Mouse (Mus musculus) gastrocnemius, postnatal 4 days (tissue): ENCODE data around the gene Nol10. TPM values are rescaled to one million over a fixed set of nuclear protein-coding genes. Genes with fewer than 3 reads are reported as not detected.

Experiments
- DNase-seq, 2 experiments: peaks; one replicate each; pipeline ENCODE4 v3.0.0; 2021 to 2022; ENCODE audit warnings: low spot score in 2 of 2, mixed read lengths in 2 of 2
- total RNA-seq, 2 experiments: library from RNA; stranded (reverse); gene quantifications; 2 replicates each; pipeline ENCODE4 v1.2.3; 2021

The Nol10 gene
- total RNA-seq, 2 experiments from 2014 or later, result 10.1 to 11.2 TPM

DNA sequence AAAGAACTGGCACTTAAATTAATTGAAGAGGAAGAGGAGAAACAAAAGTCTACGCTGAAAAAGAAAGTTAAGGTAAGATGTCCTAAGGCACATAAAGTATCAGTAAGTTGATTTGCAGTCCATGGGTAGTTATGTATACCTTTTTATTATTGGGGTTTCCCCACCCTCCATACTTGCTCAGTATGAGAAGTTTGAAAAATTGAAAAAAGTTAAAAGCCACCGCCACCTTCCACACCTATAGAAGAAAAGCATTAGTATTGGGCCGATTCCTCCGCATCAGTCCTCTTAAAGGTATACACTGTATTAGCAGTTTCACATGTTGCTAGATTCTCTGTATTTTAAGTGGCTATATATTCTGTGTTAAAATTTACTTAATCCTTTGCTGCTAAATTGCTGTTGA, 58.6 kb downstream of the Nol10 start:
- no peak for DNase-seq

GRCm38 (mm10) chr12:17408312-17408711, 60.1 kb downstream of the Nol10 start:
- no peak for DNase-seq

DNA sequence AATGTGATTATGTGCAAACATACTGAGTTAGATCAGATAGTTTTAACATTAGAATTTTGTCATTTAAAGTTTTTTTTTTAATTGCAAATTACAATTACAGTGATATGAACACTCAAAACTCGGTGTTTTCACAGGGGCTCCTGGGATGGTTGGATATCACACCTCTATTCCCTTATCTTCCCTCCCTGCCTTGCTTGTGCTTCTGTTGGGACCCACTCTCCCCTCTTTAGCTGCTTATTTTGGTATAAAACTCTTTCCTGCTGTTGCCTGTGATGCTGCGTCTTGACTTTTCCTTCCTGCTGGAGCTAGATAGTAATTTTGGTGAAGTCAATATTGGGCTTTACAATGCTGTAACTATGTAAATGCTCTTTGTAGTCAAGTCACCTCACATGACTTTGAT, 63.0 kb downstream of the Nol10 start:
- no peak for DNase-seq

- no peak for DNase-seq
Observed at GRCm38 (mm10) chr12:17411797-17412526, 63.7 kb downstream of the Nol10 start.

GRCm38 (mm10) chr12:17414734-17415133, 66.5 kb downstream of the Nol10 start:
- DNase-seq, result no peak

GRCm38 (mm10) chr12:17420168-17420810, 72.0 kb downstream of the Nol10 start:
- no peak for DNase-seq

DNA sequence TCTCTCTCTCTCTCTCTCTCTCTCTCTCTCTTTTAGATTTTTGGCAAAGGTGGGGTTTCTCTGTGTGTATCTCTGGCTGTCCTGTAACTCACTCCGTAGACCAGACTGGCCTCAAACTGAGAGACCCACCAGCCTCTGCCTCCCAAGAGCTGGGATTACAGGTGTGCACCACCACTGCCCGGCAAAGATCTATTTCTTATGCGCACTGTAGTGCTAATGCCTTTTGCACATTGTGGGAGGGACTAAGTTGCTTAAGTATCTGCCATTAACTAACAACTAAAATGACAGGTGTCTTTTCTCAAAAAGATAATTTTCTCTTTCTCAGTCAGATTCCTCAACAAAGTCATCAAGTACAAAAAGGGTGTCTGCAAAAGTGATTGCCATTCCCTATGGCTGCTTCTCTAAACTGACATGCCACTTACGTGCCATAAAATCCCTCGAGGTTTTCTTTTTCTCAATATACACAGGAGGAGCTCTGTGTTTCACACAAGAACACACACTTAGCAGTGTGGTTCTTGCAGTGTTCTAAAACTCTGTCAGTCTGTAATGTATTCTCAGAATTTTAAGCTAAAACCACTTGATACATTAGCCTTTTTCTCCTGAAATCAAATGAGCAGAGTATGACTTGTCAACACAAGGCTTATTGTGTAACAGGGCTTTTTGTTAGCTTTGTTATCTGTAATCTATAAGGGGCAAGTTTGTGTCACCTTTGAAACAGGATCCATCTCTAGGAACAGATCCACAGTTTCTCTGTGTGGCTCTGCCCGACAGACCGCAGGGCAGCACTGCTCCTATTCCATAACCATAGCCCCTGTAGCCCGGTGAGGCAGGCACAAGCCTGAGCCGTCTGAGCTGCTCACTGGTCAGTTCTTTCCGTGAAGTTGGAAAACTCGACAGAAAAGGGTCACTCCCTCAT, 77.3 kb downstream of the Nol10 start:
- no peak for DNase-seq

DNA sequence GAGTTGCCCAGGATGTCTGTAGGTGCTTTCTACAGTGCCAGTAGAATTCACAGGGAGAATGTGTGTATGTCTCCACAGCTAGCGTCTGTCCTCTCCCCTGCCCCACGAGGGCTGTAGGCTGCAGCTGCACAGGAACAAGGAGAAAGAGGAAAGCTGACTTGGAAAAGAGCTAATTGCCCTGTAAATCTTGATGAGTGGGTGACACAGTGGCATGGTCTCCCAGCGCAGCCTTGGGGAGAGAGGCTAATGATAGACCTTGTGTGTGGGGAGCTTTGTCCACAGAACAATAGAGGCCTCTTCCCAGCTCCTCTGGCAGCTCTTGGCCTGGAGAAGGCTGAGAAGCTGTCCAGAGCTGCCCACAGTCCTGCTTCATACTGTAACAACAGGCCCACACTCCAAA, 78.5 kb downstream of the Nol10 start:
- DNase-seq, result no peak

GRCm38 (mm10) chr12:17430578-17430977, 82.3 kb downstream of the Nol10 start:
- no peak for DNase-seq

DNA sequence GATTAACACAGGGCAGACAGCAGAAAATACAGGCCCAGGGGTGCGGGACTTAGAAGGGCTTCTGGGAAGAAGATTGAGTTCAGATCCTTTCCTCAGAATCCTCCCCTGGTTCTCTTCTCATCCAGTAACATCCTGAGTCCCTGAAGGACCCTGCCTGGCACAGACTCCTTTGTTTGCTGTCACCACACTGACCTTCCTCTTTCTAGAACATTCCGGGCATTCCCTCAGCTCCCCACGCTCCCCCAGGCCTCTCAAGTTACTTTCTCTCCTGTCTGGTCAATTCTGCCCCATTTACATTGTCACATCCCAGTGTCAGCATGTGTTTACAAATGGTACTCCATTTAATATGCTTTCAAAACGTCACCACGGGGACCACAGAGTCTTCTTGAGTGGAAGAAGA, 82.9 kb downstream of the Nol10 start:
- no peak for DNase-seq

- no peak for DNase-seq
Observed at GRCm38 (mm10) chr12:17431812-17432332, 83.6 kb downstream of the Nol10 start.

- no peak for DNase-seq
Observed at GRCm38 (mm10) chr12:17433712-17434111, 85.5 kb downstream of the Nol10 start.

GRCm38 (mm10) chr12:17436471-17436870, 88.2 kb downstream of the Nol10 start:
- DNase-seq, result no peak

DNA sequence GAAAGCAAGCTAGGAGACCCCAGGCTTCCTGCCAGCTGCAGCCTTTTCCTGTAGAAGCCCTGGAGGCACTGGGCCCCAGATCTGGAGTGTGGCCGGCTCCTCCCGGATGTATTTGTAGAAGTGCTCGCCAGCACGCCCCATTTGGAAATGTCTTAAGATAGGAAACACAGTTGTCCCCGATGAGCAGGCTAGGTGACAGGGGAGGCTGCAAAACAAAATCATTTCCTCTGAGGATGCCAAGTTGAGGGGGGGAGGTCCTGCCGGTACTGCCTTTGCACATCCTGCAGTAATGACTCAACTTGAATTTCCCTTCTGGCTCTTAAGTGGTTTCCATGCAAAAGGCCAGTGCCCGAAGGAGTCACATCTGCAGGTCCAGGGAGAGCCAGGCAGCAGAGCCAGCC, 92.0 kb downstream of the Nol10 start:
- peak; percentile 21 to 23 for DNase-seq

- DNase-seq, result no peak
Observed at GRCm38 (mm10) chr12:17441495-17441894, 93.2 kb downstream of the Nol10 start.

- DNase-seq, result no peak
Observed at GRCm38 (mm10) chr12:17444406-17444805, 96.1 kb downstream of the Nol10 start.

GRCm38 (mm10) chr12:17445251-17445650, 97.0 kb downstream of the Nol10 start:
- DNase-seq, result no peak

DNA sequence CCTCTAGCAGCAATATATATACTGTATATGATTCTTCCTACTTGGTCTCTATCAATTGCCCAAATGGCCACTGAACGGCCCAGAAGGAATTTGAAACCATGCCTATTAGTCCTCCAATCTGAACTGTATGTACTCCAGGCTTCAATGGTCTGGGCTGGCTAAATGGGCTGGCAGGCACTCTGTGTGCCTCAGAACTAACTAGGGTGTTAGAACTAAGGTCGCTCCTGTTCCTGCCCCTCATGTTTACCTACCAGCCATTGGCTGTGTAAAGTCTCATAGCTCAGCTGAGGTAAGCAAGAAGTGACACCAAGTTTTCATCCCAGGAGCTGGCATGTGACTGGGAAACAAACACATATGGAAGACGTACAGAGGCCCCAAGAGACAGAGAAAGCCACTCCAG, 100.5 kb downstream of the Nol10 start:
- no peak for DNase-seq

- no peak for DNase-seq
Observed at GRCm38 (mm10) chr12:17449661-17450091, 101.4 kb downstream of the Nol10 start.

- DNase-seq, result no peak
Observed at GRCm38 (mm10) chr12:17450503-17450902, 102.2 kb downstream of the Nol10 start.

DNA sequence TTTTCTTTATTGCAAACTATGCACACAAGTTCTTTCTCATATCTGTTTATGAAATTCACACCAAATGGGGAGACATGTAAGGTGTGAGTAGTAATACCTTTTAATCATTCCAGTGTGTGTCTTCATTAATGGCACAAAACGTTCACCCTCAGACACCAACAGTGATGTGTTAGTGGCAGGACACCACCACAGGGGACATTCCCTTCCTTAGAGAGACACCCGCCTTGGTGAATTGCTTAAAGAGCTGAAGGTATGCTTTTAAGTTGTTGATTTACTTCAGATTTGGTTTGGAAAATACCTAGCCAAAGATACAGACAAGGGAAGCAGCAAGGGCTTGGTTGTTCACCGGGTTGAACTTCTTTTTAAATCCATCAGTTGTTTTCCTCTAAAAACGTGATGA, 102.7 kb downstream of the Nol10 start:
- no peak for DNase-seq

GRCm38 (mm10) chr12:17452273-17452672, 104.0 kb downstream of the Nol10 start:
- no peak for DNase-seq
